Mouse (Mus musculus) gastrocnemius, postnatal 4 days (tissue): ENCODE results near the gene Thoc7. TPM values are rescaled to one million over a fixed set of nuclear protein-coding genes. Genes with fewer than 3 reads are reported as not detected.
"Not testable (repeated sequence)": the region's sequence is repeated elsewhere in the genome, so short reads cannot be mapped to it uniquely, and the experiment has no call there.

Experiments used
- DNase-seq, 2 experiments: peaks; one replicate each; pipeline ENCODE4 v3.0.0; 2021 to 2022; ENCODE audit warnings: low spot score in 2 of 2, mixed read lengths in 2 of 2
- long read RNA-seq, 2 experiments: library from polyadenylated mRNA; stranded (forward); transcript quantifications; one replicate each; pipeline ENCODE4 v2.0.0; 2021
- total RNA-seq, 2 experiments: library from RNA; stranded (reverse); gene quantifications; 2 replicates each; pipeline ENCODE4 v1.2.3; 2021

Thoc7 gene
- total RNA-seq: 100 to 1,000 TPM; 101 to 109 TPM
- long read RNA-seq, experiment 1, transcript Thoc7-201 (8 exons, 937 nt): major isoform, 43 of 68 reads
- long read RNA-seq, experiment 1, partial matches to known transcripts: 1 of 68 reads
- long read RNA-seq, experiment 1, other reads (novel, unspliced or antisense): 22 of 68 reads
- long read RNA-seq, experiment 2, transcript Thoc7-201 (8 exons, 937 nt): major isoform, 40 of 59 reads
- long read RNA-seq, experiment 2, partial matches to known transcripts: 2 of 59 reads
- long read RNA-seq, experiment 2, other reads (novel, unspliced or antisense): 16 of 59 reads

DNA sequence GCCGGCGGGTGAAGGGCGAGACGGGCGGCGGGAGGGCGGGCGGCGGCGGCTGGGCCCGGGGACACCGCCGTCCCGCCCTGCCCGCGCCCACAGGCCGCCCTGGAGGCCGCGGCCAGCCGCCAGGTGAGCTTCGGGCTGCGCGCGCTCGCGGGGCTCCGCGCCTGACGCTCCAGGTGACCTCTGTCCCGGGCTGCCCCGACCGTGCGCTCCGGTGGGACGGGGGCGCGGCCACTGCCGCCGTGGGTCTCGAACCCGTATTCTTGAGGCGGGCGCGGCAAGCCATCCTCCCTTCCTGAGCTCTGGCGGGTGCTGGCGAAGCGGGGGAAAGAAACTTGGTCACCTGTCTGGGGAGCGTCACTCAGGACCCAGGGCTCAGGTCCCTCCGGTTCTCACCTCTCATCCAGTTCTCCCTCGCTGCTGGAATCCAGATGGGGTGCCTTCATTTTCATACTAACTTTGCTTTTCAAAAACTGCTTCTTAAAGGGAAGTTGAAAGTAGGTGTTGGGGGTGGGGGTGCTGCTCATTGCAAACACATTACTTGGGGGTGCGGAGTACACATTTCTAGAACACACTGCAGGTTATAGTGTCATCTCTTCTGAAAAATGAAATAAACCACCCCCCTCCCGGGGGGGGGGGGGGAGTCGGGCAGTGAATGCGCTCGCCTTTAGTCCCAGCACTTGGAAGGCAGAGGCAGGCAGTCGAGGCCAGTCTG, at the start of gene Thoc7, which contains the start of gene Atxn7:
TSS of gene Thoc7 (minus strand) at position 452 of the 712 bp plus-strand sequence.
TSS of gene Atxn7 (plus strand) at position 40 of the 712 bp plus-strand sequence.
- peak; percentile 24 to 35 for DNase-seq

DNA sequence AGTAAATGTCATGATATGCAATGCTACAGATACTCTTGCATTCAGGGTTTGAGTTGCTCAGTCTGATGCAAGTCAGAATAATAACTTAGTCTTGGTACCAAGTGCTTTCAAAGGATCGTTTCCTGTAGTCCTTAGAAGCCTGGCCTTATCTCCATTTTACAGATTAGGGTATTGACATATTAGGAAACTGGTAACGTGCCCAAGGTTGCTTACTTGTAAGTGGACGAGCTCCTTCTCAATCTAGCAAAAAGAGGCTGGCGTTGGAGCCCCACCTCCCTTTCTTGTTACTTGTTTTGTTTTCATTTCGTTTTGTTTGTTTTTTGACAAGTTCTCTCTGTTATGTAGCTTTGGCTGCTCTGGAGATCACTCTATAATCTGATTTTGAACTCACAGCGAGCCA, 48.1 kb upstream of the Thoc7 start:
- DNase-seq: no peak

DNA sequence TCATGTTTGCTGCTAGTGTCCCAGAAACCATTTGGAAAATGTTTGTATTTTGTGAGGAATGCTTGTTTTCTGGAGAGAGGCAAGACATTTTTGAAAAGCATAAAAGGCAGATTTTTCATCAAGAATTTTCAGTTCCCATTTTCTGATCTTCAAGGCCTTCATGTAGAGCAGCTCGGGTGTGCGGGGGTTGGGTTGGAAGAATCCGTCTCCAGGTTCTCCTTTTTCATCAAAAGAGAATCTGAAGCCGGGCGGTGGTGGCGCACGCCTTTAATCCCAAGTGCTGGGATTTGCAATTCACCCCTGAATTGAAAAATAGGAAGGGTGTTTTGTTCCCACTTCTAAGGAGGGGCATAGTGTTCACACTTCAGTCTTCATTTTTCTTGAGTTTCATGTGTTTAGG, 41.1 kb upstream of the Thoc7 start:
- no peak for DNase-seq

DNA sequence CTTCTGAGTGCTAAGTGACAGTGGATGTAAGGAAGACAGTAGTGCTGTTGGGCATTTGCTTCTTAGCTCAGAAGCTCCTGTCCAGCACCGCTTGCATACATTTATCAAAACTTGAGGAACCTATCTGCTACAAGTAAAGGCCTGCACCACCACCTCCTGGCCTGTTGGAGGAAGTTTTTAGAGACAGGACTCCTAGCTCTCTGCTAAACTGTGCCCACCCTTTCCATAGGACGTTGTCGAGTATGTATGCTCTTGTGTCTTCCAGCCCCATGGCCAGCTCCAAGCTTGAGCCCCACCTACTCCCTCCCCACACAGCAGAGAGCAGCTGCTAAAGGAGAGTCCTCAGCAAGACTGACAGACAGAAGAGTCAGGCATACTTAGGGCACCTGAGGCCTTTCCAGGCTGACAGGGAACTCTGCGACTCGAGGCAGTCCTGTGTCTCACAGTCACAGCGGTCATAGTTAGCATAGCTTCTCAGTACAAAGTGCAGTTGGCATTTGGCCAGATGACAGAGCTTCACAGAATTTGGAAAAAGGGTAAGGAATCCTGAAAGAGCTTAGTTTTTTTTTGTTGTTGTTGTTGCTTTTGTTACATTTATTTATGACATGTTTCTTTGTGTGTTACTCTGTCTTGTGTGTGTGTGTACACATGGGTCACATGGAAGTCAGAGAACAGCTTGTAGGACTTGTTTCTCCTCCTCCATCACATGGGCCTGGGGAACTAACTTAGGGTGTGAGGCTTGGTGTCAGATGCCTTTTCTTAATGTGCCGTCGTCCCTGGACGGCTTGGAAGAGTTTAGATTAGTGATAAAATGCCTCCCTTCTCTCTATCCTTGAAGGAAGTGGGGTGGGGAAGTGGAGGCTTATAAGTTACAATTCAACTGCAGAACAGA, 33.8 kb upstream of the Thoc7 start:
- no peak for DNase-seq

DNA sequence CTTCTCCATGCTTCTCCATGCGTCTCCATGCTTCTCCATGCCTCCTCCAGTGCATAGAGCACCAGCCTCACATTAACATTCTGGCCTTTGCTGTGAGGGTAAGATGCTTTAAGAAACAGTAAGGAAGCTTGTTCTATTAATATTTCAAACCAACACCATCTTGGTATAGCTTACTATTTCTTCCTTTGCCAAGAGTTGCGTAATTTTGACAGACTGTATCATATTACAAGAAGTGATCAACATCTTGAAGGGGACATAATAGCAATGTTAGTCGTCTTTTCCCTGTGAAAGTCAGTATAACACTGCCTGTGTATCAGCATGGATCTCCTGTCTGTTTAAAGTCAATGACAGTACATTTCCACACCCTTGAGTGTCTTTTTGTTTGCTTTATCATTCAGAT, 29.1 kb upstream of the Thoc7 start:
- DNase-seq: no peak

DNA sequence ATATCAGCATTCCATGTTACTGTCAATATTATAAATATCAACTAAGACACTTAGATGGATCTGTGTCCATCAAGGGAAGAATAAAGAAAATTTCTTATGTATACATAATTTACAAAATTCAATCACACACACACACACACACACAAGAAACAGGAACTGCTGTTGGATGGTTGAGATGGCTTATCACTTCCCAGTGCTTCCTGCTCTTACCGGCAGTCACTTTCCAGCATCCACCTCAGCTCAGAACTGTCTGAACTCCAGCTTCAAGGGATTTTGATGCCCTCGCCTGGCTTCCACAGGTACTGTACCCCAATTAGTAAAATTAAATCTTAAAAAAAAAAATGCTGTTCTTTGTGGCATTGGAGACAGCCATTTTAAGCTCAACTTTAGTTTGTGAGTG, 26.7 kb upstream of the Thoc7 start:
- DNase-seq: no peak

DNA sequence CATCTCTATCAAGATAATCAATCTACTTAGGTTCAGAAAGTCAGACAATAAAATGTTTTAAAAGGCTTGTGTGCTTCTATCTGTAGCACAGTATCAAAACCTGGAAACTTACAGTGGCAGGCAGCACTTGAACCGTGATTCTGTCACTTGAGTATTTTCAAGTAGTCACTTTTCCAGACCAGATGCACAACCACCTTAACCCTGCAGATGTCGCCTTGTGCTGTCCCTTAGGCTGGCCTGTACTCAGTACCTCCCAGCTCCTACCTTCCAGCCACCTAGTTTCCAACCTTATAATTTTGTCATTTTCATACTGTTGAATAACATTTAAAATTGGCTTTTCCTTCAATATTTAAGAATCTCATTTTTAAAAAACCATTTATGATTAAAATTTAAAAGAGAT, 20.5 kb upstream of the Thoc7 start:
- DNase-seq: no peak

DNA sequence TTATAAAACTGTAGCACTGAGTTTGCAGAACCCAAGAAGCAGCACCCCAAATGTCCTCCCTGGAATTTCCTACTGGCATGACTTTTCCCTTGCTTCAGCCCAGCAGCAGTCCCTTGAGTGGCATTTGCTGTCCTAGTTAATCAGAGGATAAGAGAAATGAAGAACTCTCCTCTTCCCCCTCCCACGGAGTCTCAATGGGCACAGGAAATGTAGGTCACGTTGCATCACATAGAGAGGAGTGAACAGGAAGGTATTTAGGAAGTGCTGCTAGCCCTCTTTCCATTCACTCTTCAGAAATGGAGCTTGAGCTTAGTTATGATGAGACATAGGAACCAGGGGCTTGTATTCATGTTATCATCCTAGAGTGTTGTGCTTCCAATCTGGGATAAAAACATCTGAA, 19.6 kb upstream of the Thoc7 start:
- no peak for DNase-seq

DNA sequence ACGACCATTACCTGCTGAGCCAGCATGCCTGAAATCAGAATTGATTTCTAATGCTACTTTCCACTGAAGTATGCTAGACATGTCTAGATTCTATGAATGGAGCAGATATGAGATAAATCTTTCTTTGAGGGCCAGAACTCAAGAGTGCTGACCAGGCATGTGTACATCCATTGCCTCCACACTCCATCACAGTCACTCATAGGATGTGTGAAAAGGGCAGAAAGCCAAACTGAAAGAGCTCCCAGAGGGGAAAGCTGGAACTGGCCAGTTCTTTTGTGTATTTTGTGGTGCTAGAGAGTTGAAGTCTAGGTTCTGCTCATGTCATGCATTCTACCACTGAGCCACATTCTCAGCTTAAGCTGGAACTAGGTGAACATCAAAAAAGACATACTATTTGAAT, 15.8 kb upstream of the Thoc7 start:
- no peak for DNase-seq

DNA sequence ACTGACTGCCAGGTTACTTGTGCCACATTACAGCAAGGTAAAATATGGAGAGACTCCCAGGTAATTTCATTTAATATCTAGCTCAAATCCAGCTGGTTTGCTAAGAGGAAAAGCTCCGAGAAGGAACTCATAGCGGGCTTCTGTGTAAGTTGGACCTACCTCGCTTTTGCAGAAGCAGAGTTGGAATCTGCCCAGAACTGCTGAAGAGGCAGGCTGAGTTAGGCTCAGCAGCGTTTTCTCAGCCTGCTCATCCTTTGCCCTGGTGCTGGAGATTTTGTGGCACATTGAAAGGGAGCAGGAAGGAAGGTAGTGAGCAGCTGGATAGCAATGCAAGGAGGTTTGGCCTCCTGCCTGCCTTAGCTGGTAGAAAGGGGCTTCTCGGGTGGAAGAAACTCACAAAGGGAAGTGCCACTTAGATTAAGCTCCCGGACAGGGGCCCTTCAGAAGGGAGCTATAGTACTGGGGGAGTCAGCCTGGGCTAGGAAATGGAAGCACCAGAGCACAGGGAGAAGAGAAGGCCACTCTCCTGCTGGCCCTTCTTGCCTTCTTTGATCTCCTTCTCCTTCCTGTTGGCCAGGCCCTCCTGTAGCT, 10.1 kb upstream of the Thoc7 start:
- no peak for DNase-seq

DNA sequence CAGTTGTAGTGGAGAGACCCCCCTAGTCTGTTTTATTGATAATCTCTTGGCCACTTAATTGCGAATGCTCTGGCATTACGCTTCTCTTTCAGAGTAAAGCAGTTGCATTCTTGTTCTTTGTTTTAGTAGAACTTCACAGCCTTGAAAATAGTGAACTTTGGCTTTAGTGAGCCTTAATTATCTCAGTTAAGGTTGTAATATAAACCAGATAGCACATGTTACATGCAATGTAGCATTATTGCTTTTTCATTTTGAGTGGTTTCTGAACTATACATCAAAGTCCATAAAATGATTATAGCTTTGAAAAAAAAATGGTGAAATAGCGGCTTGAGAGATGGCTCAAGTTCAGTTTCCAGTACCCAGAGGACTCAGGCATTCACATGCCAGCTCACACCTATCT, 8.9 kb upstream of the Thoc7 start:
- DNase-seq: no peak

DNA sequence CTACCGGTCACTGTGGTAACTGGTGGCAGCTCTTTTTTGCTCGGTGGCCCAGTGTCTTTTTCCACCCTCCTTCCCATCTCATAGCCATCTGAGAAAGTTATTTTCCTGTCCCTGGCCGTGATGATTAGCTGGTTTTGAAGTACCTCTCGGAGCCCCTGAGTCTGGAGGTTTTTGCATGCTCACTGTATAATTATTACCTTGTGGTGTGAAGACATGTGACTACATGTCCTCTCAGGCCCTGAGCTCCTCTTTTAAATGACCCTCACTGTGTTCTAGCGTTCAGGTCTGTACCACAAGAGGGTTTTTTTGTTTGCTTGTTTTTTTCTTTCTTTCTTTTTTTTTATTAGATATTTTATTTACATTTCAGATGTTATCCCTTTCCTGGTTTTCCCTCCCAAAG, 6.8 kb upstream of the Thoc7 start:
- no peak for DNase-seq

DNA sequence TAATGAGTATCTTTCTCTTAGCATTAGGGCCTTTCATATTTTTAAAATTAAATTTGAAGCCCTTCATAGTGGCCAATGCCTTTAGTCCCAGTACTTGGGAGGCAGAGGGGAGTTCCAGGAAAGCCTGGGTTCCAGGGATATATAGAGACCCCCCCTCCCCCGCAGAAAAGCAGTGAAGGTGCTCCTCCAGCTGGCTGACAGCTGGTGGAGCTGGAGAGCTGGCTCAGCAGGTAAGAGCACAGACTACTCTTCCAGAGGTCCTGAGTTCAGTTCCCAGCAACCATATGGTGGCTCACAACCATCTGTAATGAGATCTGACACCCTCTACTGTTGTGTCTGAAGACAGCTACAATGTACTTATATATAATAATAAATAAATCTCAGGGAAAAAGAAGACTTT, 6.0 kb upstream of the Thoc7 start:
- no peak for DNase-seq

DNA sequence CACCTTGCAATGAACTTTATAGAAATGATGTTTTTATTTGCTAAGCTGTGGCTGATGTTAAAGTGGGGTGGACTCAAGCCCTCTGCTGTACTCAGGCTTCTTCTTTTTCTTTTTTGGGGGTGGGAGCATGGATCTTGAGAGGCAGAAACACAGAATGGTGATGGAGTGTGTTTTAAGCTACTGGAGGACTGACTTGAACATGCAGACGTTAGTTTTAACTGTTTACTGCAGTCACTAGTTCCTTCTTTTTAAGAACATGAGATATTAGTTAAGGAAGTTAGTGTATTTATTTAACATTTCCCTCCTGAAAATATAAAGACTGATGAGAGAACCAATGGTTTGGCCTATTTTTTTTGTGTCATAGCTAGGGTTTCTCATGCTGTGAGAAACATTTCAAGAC, 1.9 kb upstream of the Thoc7 start:
- DNase-seq: no peak

DNA sequence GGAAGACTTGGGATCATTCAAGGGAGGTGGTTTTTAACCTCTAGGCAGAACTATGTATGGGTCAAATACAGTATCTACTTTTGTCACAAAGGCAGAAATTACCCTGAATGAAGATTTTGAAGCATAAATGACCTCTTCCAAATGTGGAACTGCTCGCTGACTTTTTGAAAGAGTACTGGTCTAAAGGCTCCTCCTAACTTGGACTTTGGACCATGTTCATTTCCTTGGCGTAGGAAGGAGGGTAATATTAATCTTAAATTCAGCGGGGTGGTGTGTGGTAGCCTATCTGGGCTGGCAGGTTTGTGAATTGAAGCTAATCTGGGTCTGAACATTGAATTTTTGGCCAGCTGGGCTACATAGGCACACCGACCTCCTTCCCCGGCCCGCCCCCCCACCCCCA, 824 bp upstream of the Thoc7 start:
- no peak for DNase-seq

DNA sequence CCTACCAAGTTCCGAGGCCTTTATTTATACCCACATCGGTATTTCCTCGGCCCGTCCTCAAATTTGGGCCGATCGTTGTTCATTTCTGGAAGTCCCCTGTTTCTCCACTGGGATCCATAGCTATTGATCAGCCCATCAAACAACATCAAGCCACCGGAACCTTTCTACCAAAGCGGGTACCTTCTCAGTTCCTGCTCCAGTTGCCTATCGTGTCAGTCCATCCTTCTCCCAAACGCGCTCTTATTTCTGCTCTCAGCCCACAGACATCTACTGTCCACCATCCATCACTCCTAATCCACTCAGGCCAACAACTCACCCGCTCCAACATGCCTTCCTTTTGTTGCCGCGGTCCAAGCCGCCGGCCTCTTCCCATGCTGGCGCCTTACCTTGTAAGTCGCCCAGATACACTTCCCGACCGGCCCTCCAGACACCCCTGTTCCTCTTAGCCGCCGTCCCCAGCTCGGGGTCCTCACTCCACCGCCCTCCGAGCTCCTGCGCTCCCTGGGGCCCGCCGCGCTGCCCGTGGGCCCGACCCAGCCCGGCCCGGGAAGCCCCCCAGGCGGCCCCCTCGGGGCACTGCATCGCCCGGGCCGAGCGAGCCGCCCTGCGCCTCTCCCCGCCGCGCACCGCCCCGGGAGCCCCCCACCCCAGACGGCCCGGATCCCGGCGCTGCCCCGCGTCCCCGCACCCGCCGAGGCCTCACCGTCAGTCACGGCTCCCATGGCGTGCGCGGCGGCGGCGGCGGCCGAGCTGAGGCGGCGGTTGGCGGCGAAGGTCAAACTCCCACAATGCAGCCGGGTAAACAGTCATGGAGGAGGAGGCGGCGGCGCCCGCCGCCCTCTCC, 948 bp downstream of the Thoc7 start:
- DNase-seq: peak; percentile 58 to 70

DNA sequence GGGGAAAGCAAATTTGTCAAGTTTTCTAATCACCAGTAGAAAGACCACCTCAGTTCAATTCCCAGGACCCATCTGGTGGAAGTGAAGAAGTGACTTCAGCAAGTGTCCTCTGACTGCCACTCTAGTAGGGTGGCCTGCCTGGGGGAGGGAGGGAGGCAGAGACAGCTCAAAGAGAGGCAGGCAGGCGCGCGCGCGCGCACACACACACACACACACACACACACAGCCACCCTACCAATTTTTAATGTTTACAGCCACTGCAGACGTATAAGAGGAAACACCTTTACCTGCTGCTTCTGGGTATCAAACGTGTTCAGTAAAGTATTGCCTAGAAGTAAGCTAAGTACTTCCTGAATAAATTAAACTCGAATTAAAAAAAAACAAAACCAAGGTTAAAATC, 1.6 kb downstream of the Thoc7 start:
- DNase-seq: peak in 1 of 2 experiments; percentile 12

DNA sequence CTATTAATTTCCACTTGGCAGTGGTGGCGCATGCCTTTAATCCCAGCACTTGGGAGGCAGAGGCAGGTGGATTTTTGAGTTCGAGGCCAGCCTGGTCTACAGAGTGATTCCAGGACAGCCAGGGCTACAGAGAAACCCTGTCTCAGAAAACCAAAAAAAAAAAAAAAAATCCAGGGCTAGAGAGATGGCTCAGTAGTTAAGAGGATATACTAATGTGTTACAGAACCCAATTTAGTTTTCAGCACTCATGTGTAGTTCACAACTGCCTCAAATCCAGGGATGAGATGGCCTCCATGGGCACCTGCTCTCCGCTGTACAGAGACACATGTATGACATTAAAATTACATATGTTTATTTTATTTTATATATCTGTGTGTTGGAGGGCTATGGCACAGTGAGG, 9.5 kb downstream of the Thoc7 start:
- not testable (repeated sequence) for DNase-seq

DNA sequence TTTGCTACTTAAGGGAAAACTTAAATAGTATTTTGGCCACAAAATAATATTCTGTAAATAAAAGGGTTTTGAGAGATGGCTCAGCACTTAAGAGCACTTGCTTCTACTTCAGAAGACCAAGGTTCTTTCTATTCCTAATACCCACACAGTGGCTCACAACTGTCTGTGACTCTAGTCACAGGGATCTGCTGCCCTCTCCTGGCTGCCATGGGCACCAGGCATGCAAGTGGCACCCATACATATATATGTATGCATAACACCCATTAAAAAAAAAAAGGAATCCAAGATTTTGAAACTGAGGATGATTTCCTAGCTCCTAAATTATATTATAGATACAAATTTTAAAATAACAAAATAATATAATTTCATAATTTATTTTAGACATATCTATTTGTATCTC, 11.3 kb downstream of the Thoc7 start:
- DNase-seq: no peak

DNA sequence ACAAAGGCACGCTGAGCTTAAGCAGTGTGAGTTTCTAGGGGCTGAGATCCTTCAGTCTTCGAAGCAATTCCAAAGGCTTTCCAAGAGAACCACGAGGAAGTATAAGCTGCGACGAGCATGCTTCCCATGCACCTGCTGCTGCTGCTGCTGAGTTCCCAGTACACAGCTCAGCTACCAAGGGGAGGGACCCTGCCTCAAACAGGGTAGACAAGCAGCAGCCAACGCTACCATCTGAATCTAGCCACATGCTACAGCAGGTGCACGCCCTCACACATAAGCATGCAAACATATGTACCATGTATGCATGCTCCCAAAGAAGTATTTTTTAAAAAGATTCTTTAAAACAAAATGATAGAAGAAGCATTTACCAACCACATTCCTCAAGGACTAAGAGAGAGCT, 13.3 kb downstream of the Thoc7 start:
- no peak for DNase-seq

DNA sequence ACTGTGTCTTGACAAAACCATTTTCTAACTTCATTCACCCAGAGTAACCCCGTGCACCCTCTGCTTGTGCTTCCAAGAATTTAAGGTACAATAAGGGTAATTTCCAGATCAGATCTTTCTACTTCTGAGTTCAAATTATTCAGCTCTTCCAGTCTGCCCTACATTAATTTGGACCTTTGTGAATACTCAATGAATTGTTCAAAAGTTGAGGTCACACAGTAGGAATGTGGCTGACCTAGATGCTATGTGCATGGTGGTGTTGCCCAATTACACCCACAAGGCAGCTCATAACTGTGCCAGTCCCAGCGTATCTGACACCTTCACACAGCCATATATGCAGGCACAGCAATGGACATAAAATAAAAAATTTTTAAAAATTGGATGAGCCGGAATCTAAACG, 17.0 kb downstream of the Thoc7 start:
- DNase-seq: no peak
